Mouse (Mus musculus) urinary bladder, postnatal 4 days (tissue): ENCODE results near the gene Lipc.

Experiments used
- DNase-seq, 2 experiments: peaks; one replicate each; pipeline ENCODE4 v3.0.0; 2021 to 2022; ENCODE audit warnings: low spot score in 2 of 2

Gene Lipc

GRCm38 (mm10) chr9:70952126-70952525 lies at the start of gene Lipc:
Lipc (minus strand) TSS chr9:70952226.
- DNase-seq, result no peak

DNA sequence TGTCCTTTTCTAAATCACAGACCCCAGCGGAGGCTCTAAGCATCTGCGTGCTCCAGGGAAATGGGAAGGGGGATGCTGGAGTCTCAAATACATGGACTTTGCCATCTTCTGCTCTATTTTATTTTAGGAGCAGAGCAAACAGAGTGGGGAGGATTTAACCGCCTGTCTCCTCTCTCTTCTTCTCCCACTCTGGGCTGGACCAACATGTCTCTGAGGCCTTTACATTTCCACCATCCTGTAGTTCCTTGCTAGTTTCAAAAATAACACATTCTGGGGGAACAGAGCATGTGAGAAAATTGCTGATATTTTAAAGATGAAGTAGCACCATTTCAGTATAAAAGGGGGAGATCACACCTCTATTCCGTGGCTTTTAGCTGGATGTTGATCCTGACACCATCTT lies 47.1 kb upstream of the Lipc start:
- no peak for DNase-seq

DNA sequence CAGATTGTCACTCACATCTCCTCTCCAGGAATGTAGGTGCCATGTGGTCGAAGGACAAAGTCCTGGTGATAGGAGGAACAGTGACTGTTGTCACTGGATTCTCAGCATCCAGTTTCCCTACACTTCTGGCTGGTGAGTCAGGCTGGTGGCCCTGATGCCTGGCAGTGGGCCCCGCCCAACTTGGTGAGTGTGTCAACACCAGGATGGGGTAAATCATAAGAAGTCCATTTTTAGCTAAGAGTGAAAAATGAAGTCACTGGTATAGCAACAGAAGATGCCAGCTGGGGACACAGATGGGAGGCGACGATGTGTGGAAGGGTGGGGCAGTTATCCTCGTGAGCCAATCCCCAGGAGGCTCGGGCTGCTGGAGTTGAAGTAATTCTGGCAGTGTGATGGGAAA lies 46.7 kb upstream of the Lipc start:
- DNase-seq, result no peak

DNA sequence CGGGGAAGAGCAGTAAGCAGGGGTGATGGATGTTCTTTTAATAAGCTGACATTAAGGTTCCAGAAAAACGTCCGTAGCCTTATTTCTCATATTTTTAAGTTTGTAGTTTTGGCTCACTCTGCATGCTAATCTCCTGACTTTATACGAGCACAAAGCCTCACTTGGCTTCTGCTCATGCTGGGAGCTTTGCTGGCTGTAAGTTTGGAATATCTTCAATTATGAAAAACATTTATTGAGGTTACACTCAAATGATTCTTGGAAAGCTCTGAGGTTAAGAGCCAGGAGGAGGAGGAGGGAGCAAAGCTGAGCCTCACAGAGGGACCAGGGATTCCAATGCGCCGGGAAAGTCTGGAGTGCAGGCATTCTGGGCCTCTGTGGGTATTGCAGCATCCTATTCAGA lies 41.3 kb upstream of the Lipc start:
- DNase-seq, result peak; percentile 26 to 50

GRCm38 (mm10) chr9:70991401-70991800 lies 39.4 kb upstream of the Lipc start:
- DNase-seq, result peak in 1 of 2 experiments; percentile 42

DNA sequence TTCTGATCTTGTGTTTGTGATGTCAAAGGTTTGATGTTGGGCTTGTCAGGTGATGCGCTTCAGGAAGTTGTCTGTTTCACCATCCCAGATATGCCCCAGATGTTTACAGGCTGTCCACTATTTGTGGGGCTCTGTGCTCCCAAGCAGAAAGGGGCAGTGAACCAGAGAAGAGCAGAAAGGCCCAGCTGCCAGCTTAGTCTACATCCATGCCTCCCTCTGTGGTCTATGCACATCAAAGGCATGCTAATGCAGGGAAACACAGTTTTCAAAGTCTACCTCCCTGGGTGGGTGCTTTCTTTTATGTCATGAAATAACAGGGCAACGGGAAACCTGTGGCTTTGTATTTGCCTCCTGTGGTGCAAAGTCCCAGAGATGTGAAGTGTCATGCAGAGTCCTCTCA lies 35.2 kb upstream of the Lipc start:
- DNase-seq, result peak in 1 of 2 experiments; percentile 36

GRCm38 (mm10) chr9:70982991-70983480 lies 31.0 kb upstream of the Lipc start:
- peak in 1 of 2 experiments; percentile 52 for DNase-seq

DNA sequence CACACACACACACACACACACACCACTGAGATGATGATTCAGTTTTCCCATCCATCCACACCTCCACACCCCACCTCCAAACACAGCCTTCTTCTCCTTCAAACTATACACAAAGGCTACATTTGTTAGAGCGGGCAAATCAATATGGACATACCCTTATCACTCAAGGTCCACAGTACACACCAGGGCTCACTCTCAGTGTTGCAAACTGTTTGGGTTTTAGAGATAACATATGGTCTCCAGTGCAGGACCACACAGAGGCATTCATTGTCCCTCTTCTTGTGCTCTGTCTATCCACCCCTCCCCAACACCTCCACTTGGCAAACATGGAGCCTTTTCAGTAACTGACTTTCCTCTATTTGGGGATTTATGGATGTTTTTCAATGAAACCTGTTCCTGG lies 29.7 kb upstream of the Lipc start:
- DNase-seq, result no peak

- no peak for DNase-seq
These were observed 27.6 kb upstream of the Lipc start for GRCm38 (mm10) chr9:70979641-70980040.

DNA sequence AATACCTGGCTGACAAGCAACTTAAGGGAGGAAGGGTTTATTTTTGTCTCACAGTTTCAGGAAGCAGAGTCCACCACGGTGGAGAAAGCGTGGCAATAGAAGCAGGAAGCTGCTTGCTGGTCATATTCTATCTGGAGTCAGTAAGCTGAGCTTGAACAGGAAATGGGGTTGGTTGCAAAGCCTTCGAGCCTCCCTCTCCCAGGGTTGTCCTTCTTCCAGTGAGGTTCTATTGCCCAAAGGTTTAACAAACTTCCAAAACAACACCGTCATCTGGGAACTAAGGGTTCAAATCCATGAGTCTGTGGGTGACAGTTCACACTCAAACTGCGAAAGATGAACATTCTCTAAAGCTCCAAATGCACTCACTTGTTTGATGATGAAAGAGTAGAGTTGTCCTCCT lies 27.1 kb upstream of the Lipc start:
- no peak for DNase-seq

- no peak for DNase-seq
These were observed 25.4 kb upstream of the Lipc start for GRCm38 (mm10) chr9:70977392-70977791.

DNA sequence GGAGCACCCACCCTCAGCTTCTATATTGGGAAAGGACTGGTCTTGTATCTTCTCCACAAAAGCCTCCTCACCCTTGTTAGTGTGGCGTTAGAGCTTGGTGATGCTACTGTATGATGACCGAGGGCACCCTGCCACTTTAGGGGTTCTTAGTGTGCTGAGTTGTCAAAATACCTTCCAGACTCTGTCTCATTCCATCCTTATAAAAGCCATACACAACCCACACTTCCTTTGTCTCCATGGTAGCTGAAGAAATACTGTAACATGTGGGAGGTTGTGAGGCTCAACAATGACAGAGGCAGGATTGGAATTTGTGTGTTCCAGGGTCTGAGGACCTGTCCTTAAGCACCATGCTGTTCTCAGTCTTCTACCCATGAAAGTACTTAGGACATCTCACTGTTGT lies 23.9 kb upstream of the Lipc start:
- no peak for DNase-seq

DNA sequence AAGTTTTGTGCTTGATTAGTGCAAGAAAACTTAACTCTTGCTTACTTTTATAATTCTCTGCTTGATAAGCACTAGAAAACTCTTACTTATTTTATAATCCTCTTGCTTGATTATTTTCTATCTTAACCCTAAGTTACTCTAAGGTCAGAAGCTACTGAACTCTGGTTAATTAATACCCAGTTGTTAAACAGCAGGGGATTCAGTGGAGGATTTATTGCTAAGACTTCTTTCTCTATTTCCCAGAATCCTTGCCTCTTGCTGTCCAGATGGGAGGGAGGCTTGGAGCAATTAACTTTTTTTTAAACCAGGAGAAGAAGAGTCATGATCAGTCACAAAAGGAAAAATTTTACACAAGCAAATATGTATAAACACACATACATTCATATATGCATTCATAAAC lies 21.3 kb upstream of the Lipc start:
- no peak for DNase-seq

GRCm38 (mm10) chr9:70969244-70969643 lies 17.2 kb upstream of the Lipc start:
- DNase-seq, result no peak

DNA sequence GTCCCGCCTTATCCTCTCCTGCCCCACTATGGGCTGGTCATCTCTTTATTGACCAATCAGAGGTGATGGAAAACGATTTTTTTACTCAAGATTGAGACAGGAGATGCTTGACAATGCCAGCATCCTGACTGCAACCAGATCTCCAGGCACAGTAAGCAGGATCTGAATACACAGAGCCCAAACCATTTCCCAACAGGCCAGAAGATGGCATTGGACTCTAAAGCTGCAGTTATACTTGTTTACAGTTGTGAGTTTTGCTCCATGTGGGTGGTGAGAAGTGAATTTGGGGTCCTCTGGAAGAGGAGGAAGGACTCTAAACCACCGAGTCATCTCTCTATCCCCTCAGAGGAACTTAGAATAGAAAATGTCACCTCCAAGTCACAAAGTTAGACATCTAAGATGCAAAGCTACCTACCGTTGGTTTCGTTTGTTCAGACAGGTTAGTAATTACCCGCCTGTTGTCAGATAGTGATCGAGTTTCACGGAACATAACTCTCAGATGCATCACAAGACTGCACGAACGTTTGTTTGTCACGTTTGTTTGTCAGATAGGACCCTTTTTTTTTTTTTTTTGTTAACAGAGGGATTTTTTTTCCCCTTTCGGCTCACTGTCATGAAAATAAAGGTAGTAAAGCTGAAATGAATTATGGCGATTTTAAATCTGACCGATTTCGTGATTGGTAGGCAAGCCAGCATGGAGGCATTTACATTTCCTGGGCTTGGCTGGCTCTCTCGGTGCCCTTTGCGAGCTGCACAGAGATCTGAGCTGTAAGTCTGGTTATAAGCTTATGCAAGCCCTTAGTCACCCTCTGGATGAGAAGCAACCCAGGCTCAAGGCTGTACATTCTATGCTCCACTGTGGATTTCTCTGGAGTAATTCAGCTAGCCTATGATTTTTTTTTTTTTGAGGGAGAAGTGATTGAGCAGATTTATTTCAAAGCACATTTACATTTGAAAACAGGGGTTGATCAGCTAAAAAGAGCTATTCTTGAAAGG lies 14.3 kb upstream of the Lipc start:
- DNase-seq, result no peak

- DNase-seq, result no peak
These were observed 13.4 kb upstream of the Lipc start for GRCm38 (mm10) chr9:70965422-70965821.

DNA sequence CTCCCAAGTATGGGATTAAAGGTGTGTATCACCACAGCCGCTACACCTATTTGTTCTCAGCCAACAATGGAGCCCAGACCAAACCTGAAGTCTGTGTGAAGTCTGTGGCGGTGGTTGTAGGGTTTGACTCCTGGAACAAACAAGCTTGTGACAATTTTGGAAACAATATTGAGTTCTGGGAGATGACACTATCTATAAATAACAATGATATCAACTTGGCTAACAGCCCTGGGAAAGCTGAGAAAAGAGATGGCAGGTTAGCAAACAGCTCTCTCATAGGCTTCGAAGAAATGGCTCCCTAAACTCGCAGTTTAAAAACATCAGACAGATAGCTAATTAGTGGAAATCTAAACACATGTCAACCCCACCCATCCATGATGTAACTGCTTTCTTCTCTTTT lies 13.0 kb upstream of the Lipc start:
- DNase-seq, result no peak

DNA sequence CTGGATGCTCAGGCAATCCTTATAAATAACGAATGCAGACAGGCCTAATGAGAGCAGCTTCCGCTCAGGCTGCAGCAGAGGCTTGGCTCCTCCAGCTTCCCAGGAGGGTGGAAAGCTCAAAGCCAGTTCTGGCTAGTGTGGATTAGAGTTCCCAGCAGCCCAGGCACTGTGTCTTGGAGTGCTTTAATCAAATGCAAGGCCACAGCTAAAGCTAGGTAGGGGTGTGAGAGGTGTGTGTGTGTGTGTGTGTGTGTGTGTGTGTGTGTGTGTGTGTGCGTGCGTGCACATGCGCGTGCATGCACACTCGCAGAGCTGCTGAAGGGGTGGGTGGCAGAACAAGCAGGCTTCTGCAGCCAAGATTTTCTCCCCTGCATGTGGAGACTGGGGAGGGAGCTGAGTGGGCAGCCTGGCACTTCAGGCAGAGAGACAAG lies 11.4 kb upstream of the Lipc start:
- DNase-seq, result no peak

GRCm38 (mm10) chr9:70962781-70963455 lies 10.9 kb upstream of the Lipc start:
- no peak for DNase-seq

- DNase-seq, result no peak
These were observed 8.3 kb upstream of the Lipc start for GRCm38 (mm10) chr9:70960301-70960700.

- no peak for DNase-seq
These were observed 7.8 kb upstream of the Lipc start for GRCm38 (mm10) chr9:70959866-70960265.

DNA sequence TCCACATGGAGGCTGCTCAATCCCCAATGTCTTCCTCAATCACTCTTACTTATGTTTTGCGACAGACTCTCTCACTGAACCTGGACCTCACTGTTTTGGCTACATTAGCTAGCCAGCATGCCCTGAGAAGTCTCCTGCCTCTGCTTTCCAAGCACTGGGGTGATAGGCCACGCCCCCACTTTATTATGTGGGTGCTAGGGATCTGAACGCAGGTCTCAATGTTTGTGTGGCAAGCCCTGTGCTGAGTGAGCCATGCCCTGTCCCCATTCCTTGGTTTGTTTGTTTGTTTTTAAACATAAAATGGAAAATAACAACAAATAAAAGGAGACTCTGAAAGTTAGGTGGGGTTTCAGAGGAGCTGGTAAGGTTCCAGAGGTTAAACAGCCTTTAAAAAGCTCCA lies 7.4 kb upstream of the Lipc start:
- no peak for DNase-seq

GRCm38 (mm10) chr9:70958381-70958780 lies 6.4 kb upstream of the Lipc start:
- DNase-seq, result no peak
